Mouse (Mus musculus) left cerebral cortex, adult 9 months (tissue): ENCODE results near the gene Aplnr.

Source experiments
- DNase-seq, 2 experiments: peaks; one replicate each; pipeline ENCODE4 v3.0.0; 2022; ENCODE audit warnings: low spot score in 2 of 2

The Aplnr gene

GRCm38 (mm10) chr2:85136831-85137520 lies 951 bp downstream of the Aplnr start:
- DNase-seq, result no peak

- DNase-seq, result no peak
These were observed 1.6 kb downstream of the Aplnr start for GRCm38 (mm10) chr2:85137601-85138140.

- no peak for DNase-seq
These were observed 2.1 kb downstream of the Aplnr start for GRCm38 (mm10) chr2:85138143-85138542.

GRCm38 (mm10) chr2:85139393-85139792 lies 3.4 kb downstream of the Aplnr start:
- DNase-seq, result no peak

GRCm38 (mm10) chr2:85139846-85140245 lies 3.8 kb downstream of the Aplnr start:
- DNase-seq, result no peak

GRCm38 (mm10) chr2:85140833-85141232 lies 4.8 kb downstream of the Aplnr start:
- no peak for DNase-seq

- DNase-seq, result no peak
These were observed 8.9 kb downstream of the Aplnr start for GRCm38 (mm10) chr2:85144908-85145307.

- DNase-seq, result peak in 1 of 2 experiments; percentile 30
These were observed 9.3 kb downstream of the Aplnr start for GRCm38 (mm10) chr2:85145346-85145745.

GRCm38 (mm10) chr2:85147481-85147880 lies 11.5 kb downstream of the Aplnr start:
- no peak for DNase-seq

GRCm38 (mm10) chr2:85150373-85150772 lies 14.3 kb downstream of the Aplnr start:
- DNase-seq, result no peak

- peak; percentile 16 to 18 for DNase-seq
These were observed 15.2 kb downstream of the Aplnr start for GRCm38 (mm10) chr2:85151233-85151632.

GRCm38 (mm10) chr2:85155334-85155733 lies 19.3 kb downstream of the Aplnr start:
- DNase-seq, result no peak

GRCm38 (mm10) chr2:85156136-85156535 lies 20.1 kb downstream of the Aplnr start:
- DNase-seq, result no peak

- DNase-seq, result no peak
These were observed 21.4 kb downstream of the Aplnr start for GRCm38 (mm10) chr2:85157382-85157781.

- DNase-seq, result no peak
These were observed 25.0 kb downstream of the Aplnr start for GRCm38 (mm10) chr2:85160901-85161637.

- DNase-seq, result no peak
These were observed 25.6 kb downstream of the Aplnr start for GRCm38 (mm10) chr2:85161638-85162093.

GRCm38 (mm10) chr2:85163311-85164047 lies 27.5 kb downstream of the Aplnr start:
- no peak for DNase-seq

- DNase-seq, result no peak
These were observed 31.6 kb downstream of the Aplnr start for GRCm38 (mm10) chr2:85167624-85168023.

GRCm38 (mm10) chr2:85168327-85168726 lies 32.3 kb downstream of the Aplnr start:
- no peak for DNase-seq

GRCm38 (mm10) chr2:85172071-85172762 lies 36.2 kb downstream of the Aplnr start:
- no peak for DNase-seq

- DNase-seq, result no peak
These were observed 36.7 kb downstream of the Aplnr start for GRCm38 (mm10) chr2:85172763-85173103.

- no peak for DNase-seq
These were observed 37.5 kb downstream of the Aplnr start for GRCm38 (mm10) chr2:85173545-85173944.
